Mouse (Mus musculus) midbrain, embryonic 16.5 days (tissue): ENCODE measurements around the gene Gpr161. TPM values are rescaled to one million over a fixed set of nuclear protein-coding genes. Genes with fewer than 3 reads are reported as not detected.

Experiments used
- ATAC-seq: fragments of 200-750 bp; cut with Nextera tagmentation; 2 replicates; pipeline ENCODE4 v1.8.0; 2017; ENCODE audit warnings: moderate TSS enrichment
- H3K27ac ChIP-seq: fragments of 300-500 bp; sonication (generic); 2 replicates; pipeline ENCODE4 v1.5.1; 2014; ENCODE audit warnings: mild to moderate bottlenecking, low read length, mixed read lengths
- H3K27me3 ChIP-seq: fragments of 300-500 bp; sonication (generic); 2 replicates; pipeline ENCODE4 v1.6.1; 2014; ENCODE audit warnings: low read depth, low read length, mixed read lengths; ENCODE audit not compliant: control insufficient read depth, insufficient read depth
- H3K36me3 ChIP-seq: fragments of 300-500 bp; sonication (generic); 2 replicates; pipeline ENCODE4 v1.6.1; 2014; ENCODE audit warnings: mild to moderate bottlenecking, low read length, moderate library complexity, mixed read lengths; ENCODE audit not compliant: control insufficient read depth, insufficient read depth
- H3K4me1 ChIP-seq: fragments of 300-500 bp; sonication (generic); 2 replicates; pipeline ENCODE4 v1.6.1; 2014; ENCODE audit warnings: mild to moderate bottlenecking, low read length, mixed read lengths; ENCODE audit not compliant: control insufficient read depth, insufficient read depth
- H3K4me2 ChIP-seq: fragments of 300-500 bp; sonication (generic); 2 replicates; pipeline ENCODE4 v1.6.1; 2014; ENCODE audit warnings: mild to moderate bottlenecking, low read length, mixed read lengths
- H3K4me3 ChIP-seq: fragments of 300-500 bp; sonication (generic); 2 replicates; pipeline ENCODE4 v1.5.1; 2014; ENCODE audit warnings: low read depth, mild to moderate bottlenecking, low read length, moderate library complexity, mixed read lengths
- H3K9ac ChIP-seq: fragments of 300-500 bp; sonication (generic); 2 replicates; pipeline ENCODE4 v1.6.1; 2014; ENCODE audit warnings: low read depth, low read length, mixed read lengths
- H3K9me3 ChIP-seq: fragments of 300-500 bp; sonication (generic); replicated peaks from 2 replicates; pipeline ENCODE4 v1.6.1; 2014; ENCODE audit warnings: mild to moderate bottlenecking, low read length, mixed read lengths; ENCODE audit not compliant: control insufficient read depth, poor library complexity, severe bottlenecking
- WGBS: fragments of 180-500 bp; shearing (Covaris S2); extraction: QIAGEN DNeasy Blood & Tissue Kit; methylation state at CpG from one replicate; pipeline ENCODE4 v1.1.7; 2014; 5-methylcytosine and 5-hydroxymethylcytosine counted together
- polyA plus RNA-seq: library from polyadenylated mRNA; unstranded; fragments of >200 nt; fragmentation: Nextera tagmentation; extraction: Ambion mirVana; gene quantifications from 2 replicates; pipeline ENCODE4 v1.2.1, GENCODE M21; 2015

The Gpr161 gene
- polyA plus RNA-seq, 1 experiment from 2014 or later: 4.1 TPM

DNA sequence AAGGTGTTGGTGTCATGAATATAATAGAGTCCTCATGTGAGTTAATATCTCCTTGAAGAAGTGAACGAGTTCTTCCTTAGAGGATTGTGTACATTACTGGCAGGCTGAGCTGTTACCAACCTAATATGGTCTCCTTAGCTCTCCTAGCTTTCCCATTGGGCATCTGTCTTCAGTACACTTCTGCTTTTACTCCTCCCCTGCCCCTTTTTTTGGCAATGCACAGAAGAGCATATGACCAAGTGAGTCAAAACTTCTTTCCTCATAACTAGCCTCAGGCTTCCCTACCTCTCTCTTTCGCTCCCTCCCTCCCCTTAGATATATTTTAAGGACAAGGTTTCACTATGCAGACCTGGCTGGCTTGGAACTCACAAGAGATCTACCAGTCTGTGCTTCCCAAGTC lies 67.7 kb downstream of the Gpr161 start:
- Histone ChIP-seq H3K4me2 (no peak overlapping the region), H3K36me3 (no peaks in the 10 kb centered on the region), H3K9ac (no peak overlapping the region), H3K27me3 (no peaks in the 10 kb centered on the region), H3K27ac (no peak overlapping the region), H3K9me3 (no peaks in the 10 kb centered on the region), H3K4me1 (no peaks in the 10 kb centered on the region), H3K4me3 (no peak overlapping the region)
- no peak for ATAC-seq
- WGBS: 91% methylated on average over 2 of the region's 2 CpGs

DNA sequence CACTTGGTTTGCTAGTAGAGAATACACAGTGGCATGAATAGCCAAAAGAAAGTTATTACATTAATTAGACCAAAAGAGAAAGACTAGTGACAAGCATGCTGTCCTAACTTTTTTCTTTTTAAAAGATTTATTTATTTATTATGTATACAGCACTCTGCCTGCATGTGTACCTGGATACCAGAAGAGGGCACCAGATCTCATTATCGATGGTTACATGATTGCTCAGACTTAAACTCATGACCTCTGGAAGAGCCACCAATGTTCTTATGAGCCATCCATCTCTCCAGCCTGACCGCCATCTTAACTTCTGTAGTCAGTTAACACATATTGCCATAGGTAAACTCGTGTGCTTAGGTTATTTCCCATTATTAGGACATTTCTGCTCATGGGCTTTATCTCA lies 69.5 kb downstream of the Gpr161 start:
- no peaks in the 10 kb centered on the region for H3K4me1 ChIP-seq

DNA sequence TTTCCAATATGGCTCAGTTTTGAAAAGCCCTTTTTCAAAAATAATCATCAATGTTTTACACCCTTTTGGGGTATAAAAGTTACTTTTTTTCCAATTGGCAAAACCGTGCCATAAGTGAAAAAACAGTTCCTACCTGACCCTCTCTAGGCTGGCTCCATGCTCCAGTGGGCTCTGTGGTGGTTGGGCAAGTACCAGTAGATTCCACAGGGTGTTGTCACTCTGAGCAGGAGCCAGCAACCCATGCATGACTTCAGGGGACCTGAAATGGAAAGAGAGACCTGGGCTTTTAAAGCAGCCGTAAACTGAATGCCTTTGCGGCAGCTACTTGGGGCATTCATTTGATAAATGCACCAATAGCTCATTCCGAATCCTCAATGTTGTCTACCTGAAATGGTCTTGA lies 75.4 kb downstream of the Gpr161 start:
- H3K4me1 ChIP-seq: no peaks in the 10 kb centered on the region
- no peak overlapping the region for H3K4me2 ChIP-seq

More for the DNA sequence above, 69.5 kb downstream of the Gpr161 start:
- H3K27ac ChIP-seq: no peak overlapping the region
- H3K36me3 ChIP-seq: no peaks in the 10 kb centered on the region
- no peak overlapping the region for H3K9ac ChIP-seq
- no peaks in the 10 kb centered on the region for H3K9me3 ChIP-seq
- H3K4me3 ChIP-seq: no peak overlapping the region
- WGBS: 91% methylated on average over 3 of the region's 3 CpGs
- no peak overlapping the region for H3K4me2 ChIP-seq
- no peaks in the 10 kb centered on the region for H3K27me3 ChIP-seq
- no peak for ATAC-seq

DNA sequence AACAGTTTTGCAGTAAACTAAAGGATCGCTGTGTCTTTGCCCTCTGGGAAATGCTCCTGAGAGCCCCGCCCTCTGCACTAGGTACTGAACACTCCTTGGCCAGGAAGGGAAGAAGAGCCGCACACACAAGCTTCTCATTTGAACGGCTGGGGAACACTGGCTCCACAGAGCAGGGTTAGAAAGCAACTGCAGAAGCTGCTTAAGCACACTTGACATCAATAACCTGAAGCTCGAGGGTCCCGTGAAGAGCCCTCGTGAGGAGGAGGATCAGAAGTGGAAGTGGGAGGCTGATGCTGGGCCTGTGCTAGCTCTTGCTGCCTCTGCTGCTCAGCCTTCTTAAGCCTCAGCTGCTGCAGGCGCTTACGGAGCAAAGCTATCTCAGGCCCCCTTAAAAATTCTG lies 78.2 kb downstream of the Gpr161 start:
- no peak overlapping the region for H3K4me3 ChIP-seq
- H3K4me1 ChIP-seq: no peaks in the 10 kb centered on the region
- no peaks in the 10 kb centered on the region for H3K36me3 ChIP-seq
- no peak overlapping the region for H3K27ac ChIP-seq
- WGBS: 61% methylated on average over 9 of the region's 9 CpGs
- no peaks in the 10 kb centered on the region for H3K9me3 ChIP-seq
- 0 out of 2 replicates have a peak, but pooled peaks have one; percentile 60 for ATAC-seq
- H3K9ac ChIP-seq: no peak overlapping the region
- no peaks in the 10 kb centered on the region for H3K27me3 ChIP-seq
- H3K4me2 ChIP-seq: no peak overlapping the region

More for the DNA sequence above, 75.4 kb downstream of the Gpr161 start:
- no peak overlapping the region for H3K9ac ChIP-seq
- ATAC-seq: no peak
- no peaks in the 10 kb centered on the region for H3K27me3 ChIP-seq
- H3K27ac ChIP-seq: no peak overlapping the region
- no peaks in the 10 kb centered on the region for H3K36me3 ChIP-seq
- WGBS: 90% methylated on average over 4 of the region's 4 CpGs
- H3K9me3 ChIP-seq: no peaks in the 10 kb centered on the region
- H3K4me3 ChIP-seq: no peak overlapping the region

Other genes with a start within 250 kb of the Gpr161 start
- gene Tbx19, start 135.0 kb upstream of the Gpr161 start, polyA plus RNA-seq: 0.11 and 0.16 TPM in 2 replicates
- gene Sft2d2, start 101.4 kb upstream of the Gpr161 start, polyA plus RNA-seq: 5.3 and 5.9 TPM in 2 replicates
- gene Tiprl, start 58.8 kb upstream of the Gpr161 start, polyA plus RNA-seq: 146 and 160 TPM in 2 replicates
- gene Dcaf6, start 164.7 kb downstream of the Gpr161 start, polyA plus RNA-seq: 17.6 and 19.4 TPM in 2 replicates
- 208 and 215 TPM in 2 replicates for gene Mpc2, start 164.8 kb downstream of the Gpr161 start, polyA plus RNA-seq
- 0.21 and 0.40 TPM in 2 replicates for gene Adcy10, start 189.4 kb downstream of the Gpr161 start, polyA plus RNA-seq